Mouse (Mus musculus) spleen, adult 2 months (tissue): ENCODE data around the gene Ier5.

ENCODE experiments used
- CTCF ChIP-seq: fragments of 200-500 bp; IDR thresholded peaks from 2 replicates; pipeline ENCODE4 v1.5.1; 2011; ENCODE audit warnings: mild to moderate bottlenecking, inconsistent platforms; ENCODE audit not compliant: insufficient read depth, insufficient read length, insufficient replicate concordance; ENCODE audit errors: extremely low read depth
- POLR2A ChIP-seq: fragments of 200-500 bp; IDR thresholded peaks from 2 replicates; pipeline ENCODE4 v1.6.1; 2011; ENCODE audit warnings: low read depth, low read length, inconsistent platforms

DNA sequence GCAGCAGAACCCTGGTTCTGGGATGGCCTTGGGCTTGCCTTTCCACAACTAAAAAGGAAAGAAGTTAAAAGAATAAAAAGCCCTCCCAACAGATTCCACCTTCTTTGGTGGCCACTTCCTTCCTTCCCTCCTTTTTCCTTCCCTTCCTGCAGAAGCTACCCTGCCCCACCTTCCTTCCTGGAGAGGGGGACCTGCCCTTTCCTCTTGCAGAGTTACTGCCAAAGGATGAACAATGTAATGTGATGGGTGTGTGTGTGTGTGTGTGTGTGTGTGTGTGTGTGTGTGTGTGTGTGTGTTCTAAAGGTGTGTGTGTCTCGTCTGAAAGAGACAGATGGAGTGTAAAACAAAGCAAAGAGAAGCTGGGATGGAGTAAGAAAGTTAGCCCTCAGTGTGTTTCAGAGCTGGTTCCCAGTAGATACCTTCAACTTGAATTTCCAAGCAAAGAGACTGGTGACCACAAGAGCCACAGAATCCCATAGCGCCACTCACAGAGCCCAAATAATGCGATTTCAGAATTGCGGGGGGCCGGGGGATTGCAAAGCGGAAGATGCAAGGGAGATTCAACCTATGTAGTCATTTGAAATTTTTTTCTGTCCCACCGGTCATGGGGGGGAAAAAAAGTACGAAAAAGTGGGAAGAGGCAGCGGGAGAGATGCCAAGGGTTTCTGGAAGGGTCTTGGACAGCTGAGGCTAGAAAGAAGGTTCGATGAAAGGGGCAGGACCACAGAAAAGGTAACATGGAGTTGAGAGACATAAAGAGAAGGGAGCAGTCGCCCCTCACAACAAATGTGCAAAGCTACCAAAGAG, 17.1 kb downstream of the Ier5 start:
- TF ChIP-seq CTCF = no peak
- TF ChIP-seq POLR2A = no peak
